In genomic region chr10:25535891-25536331, GRCm38 (mm10) we compare ENCODE assay signal across 27 mouse cellular contexts. TPM values are rescaled to one million over a fixed set of nuclear protein-coding genes. Genes with fewer than 3 reads are reported as not detected.
DNase-seq lines count a peak whose midpoint lies in the region; ATAC-seq and TF ChIP-seq lines count a peak whose summit lies in the region.
"Had no signal": no experiment of that assay in that cellular context is flagged by ENCODE, and none has a peak within 500 bp of the region (broad histone marks: within the 10 kb centered on the region; RNA-seq: fewer than 3 reads in every experiment).

TSS of gene Smlr1 (minus strand) at chr10:25536267.

- H3K4me1 ChIP-seq in intestine, postnatal 0 days (replicated peaks; ENCODE audit: control insufficient read depth, insufficient read depth, low read length): peaks cover 4% of the 10 kb centered on the region; the same call in 1 of the 2 replicates
- peaks cover 29% of the 10 kb centered on the region for H3K4me1 ChIP-seq in small intestine, adult 2 months (ENCODE audit: control insufficient read depth, insufficient read depth, insufficient read length, low read length)
- H3K4me1 ChIP-seq: embryonic facial prominence, embryonic 15.5 days; hindbrain, embryonic 15.5 days; limb, embryonic 12.5 days had no signal

- 0 out of 2 replicates have a peak within 1 kb of the TSS, but pooled peaks have one; percentile 4 for H3K9ac ChIP-seq in intestine, postnatal 0 days (ENCODE audit: low read depth, low read length)
- H3K9ac ChIP-seq: embryonic facial prominence, embryonic 15.5 days; hindbrain, embryonic 15.5 days; limb, embryonic 12.5 days; lung, embryonic 15.5 days had no signal

- DNase-seq in kidney, adult 11 months: peak; percentile 71
- DNase-seq in kidney, postnatal 10 days: no peak
- DNase-seq in kidney, postnatal 36 days: peak; percentile 68 to 82
- DNase-seq in right cerebral cortex, adult 2 months (ENCODE audit: low spot score in 2 of 2): no peak
- DNase-seq in layer of hippocampus, postnatal 25 days (ENCODE audit: extremely low spot score in 1 of 2, low spot score in 1 of 2): no peak
- DNase-seq: adrenal gland, postnatal 25 days; cerebellum, adult 11 months; cerebellum, postnatal 25 days; gastrocnemius, adult 2 months; heart, postnatal 36 days; lung, postnatal 4 days; retina, postnatal 1 day; right cerebral cortex, postnatal 4 days; thymus, postnatal 14 days had no signal

- no peaks in the 10 kb centered on the region for H3K9me3 ChIP-seq in intestine, postnatal 0 days (ENCODE audit: control insufficient read depth)
- H3K9me3 ChIP-seq: embryonic facial prominence, embryonic 15.5 days; hindbrain, embryonic 15.5 days; limb, embryonic 12.5 days; lung, embryonic 15.5 days had no signal

- no peaks in the 10 kb centered on the region for H3K27me3 ChIP-seq in intestine, postnatal 0 days (replicated peaks; ENCODE audit: control insufficient read depth, insufficient read depth, low read length)
- H3K27me3 ChIP-seq in small intestine, adult 2 months (ENCODE audit: control insufficient read depth, insufficient read depth, low read length): no peaks in the 10 kb centered on the region
- H3K27me3 ChIP-seq: embryonic facial prominence, embryonic 15.5 days; hindbrain, embryonic 15.5 days; limb, embryonic 12.5 days; lung, embryonic 15.5 days had no signal

- H3K4me3 ChIP-seq in intestine, postnatal 0 days (ENCODE audit: low read depth, low read length): peak within 1 kb of the TSS; percentile 33
- peak within 1 kb of the TSS; percentile 67 for H3K4me3 ChIP-seq in small intestine, adult 2 months (ENCODE audit: low read depth, low read length)
- H3K4me3 ChIP-seq: embryonic facial prominence, embryonic 15.5 days; gastrocnemius, adult 2 months; hindbrain, embryonic 15.5 days; limb, embryonic 12.5 days; lung, embryonic 15.5 days had no signal

- peak within 1 kb of the TSS; percentile 54 for H3K4me2 ChIP-seq in intestine, postnatal 0 days (replicated peaks; ENCODE audit: low read depth)
- H3K4me2 ChIP-seq: embryonic facial prominence, embryonic 15.5 days; hindbrain, embryonic 15.5 days; limb, embryonic 12.5 days; lung, embryonic 15.5 days; midbrain, embryonic 11.5 days had no signal

- TF ChIP-seq POLR2A in small intestine, adult 2 months (IDR thresholded peaks at IDR 0.05; ENCODE audit: low read depth, low read length): peak; percentile 86

- peak; percentile 71 for ATAC-seq in intestine, postnatal 0 days

- 49% methylated on average over 10 of the region's 10 CpGs for WGBS in intestine, postnatal 0 days
- WGBS in small intestine, adult 2 months: 27% methylated on average over 10 of the region's 10 CpGs

- TF ChIP-seq CTCF in intestine, postnatal 0 days (IDR thresholded peaks at IDR 0.05; ENCODE audit: low read depth): no peak
- no peak for TF ChIP-seq CTCF in small intestine, adult 2 months (IDR thresholded peaks at IDR 0.05; ENCODE audit: extremely low read depth, insufficient read length, insufficient replicate concordance, low read depth, low read length)

- no peaks in the 10 kb centered on the region for H3K36me3 ChIP-seq in intestine, postnatal 0 days (ENCODE audit: control insufficient read depth, insufficient read depth)
- no peaks in the 10 kb centered on the region for H3K36me3 ChIP-seq in small intestine, adult 2 months (ENCODE audit: control insufficient read depth, insufficient read depth, low read length)
- H3K36me3 ChIP-seq: embryonic facial prominence, embryonic 15.5 days; hindbrain, embryonic 15.5 days; limb, embryonic 12.5 days; lung, embryonic 15.5 days had no signal

- H3K27ac ChIP-seq in intestine, postnatal 0 days (ENCODE audit: low read depth, low read length): peak within 1 kb of the TSS; percentile 86
- peak within 1 kb of the TSS; percentile 99 for H3K27ac ChIP-seq in small intestine, adult 2 months (ENCODE audit: insufficient read depth, low read depth, low read length)
- H3K27ac ChIP-seq: embryonic facial prominence, embryonic 15.5 days; gastrocnemius, adult 2 months; hindbrain, embryonic 15.5 days; kidney, postnatal 0 days; limb, embryonic 12.5 days; lung, embryonic 15.5 days had no signal

RNA-seq across cellular contexts. Expression of gene Smlr1, which starts in this region (rescaled TPM):
- 166 and 172 TPM in 2 replicates for polyA plus RNA-seq in intestine, postnatal 0 days (2015; fragmentation: Nextera tagmentation; extraction: Ambion mirVana)
- polyA plus RNA-seq in small intestine, adult 2 months (2012; rRNA removed): 27.1 and 58.7 TPM in 2 replicates
- not detected for total RNA-seq in layer of hippocampus, postnatal 25 days (2021)
- total RNA-seq: adrenal gland, postnatal 25 days; gastrocnemius, adult 2 months; heart, postnatal 36 days; left cerebral cortex, postnatal 10 days had no signal
- polyA plus RNA-seq: embryonic facial prominence, embryonic 15.5 days; forebrain, embryonic 11.5 days; gonadal fat pad, adult 2 months; heart, embryonic 14.5 days; hindbrain, embryonic 15.5 days; limb, embryonic 12.5 days; lung, embryonic 15.5 days; midbrain, embryonic 11.5 days; neural tube, embryonic 11.5 days had no signal

Comparison
In these comparisons a context has a peak if more than half of its experiments do, and no peak if none do; other contexts are left out.
1. DNase-seq: peak in kidney, adult 11 months (single experiment) and kidney, postnatal 36 days (2 of 2); none in kidney, postnatal 10 days (single experiment), right cerebral cortex, adult 2 months (0 of 2) and layer of hippocampus, postnatal 25 days (0 of 2).